Mouse (Mus musculus) intestine, postnatal 0 days (tissue): ENCODE data around the gene Slco3a1. TPM values are rescaled to one million over a fixed set of nuclear protein-coding genes. Genes with fewer than 3 reads are reported as not detected.

Experiments
- ATAC-seq: fragments of 200-750 bp; cut with Nextera tagmentation; 2 replicates; pipeline ENCODE4 v1.8.0; 2017; ENCODE audit warnings: mild to moderate bottlenecking, moderate TSS enrichment, moderate library complexity
- H3K27ac ChIP-seq: fragments of 300-500 bp; sonication (generic); 2 replicates; pipeline ENCODE4 v1.5.1; 2014; ENCODE audit warnings: mild to moderate bottlenecking, low read depth, low read length, moderate library complexity
- H3K27me3 ChIP-seq: fragments of 300-500 bp; sonication (generic); replicated peaks from 2 replicates; pipeline ENCODE4 v1.6.1; 2014; ENCODE audit warnings: low read length, mixed read lengths; ENCODE audit not compliant: control insufficient read depth, insufficient read depth
- H3K36me3 ChIP-seq: fragments of 300-500 bp; sonication (generic); 2 replicates; pipeline ENCODE4 v1.6.1; 2014; ENCODE audit warnings: mild to moderate bottlenecking, moderate library complexity; ENCODE audit not compliant: control insufficient read depth, insufficient read depth
- H3K4me1 ChIP-seq: fragments of 300-500 bp; sonication (generic); replicated peaks from 2 replicates; pipeline ENCODE4 v1.6.1; 2014; ENCODE audit warnings: antibody characterized with exemption, low read length, mixed read lengths; ENCODE audit not compliant: control insufficient read depth, insufficient read depth
- H3K4me2 ChIP-seq: fragments of 300-500 bp; sonication (generic); replicated peaks from 2 replicates; pipeline ENCODE4 v1.6.1; 2014; ENCODE audit warnings: low read depth, mild to moderate bottlenecking, moderate library complexity
- H3K4me3 ChIP-seq: fragments of 300-500 bp; sonication (generic); 2 replicates; pipeline ENCODE4 v1.5.1; 2014; ENCODE audit warnings: low read depth, low read length
- H3K9ac ChIP-seq: fragments of 300-500 bp; sonication (generic); 2 replicates; pipeline ENCODE4 v1.6.1; 2014; ENCODE audit warnings: mild to moderate bottlenecking, low read depth, low read length
- H3K9me3 ChIP-seq: fragments of 300-500 bp; sonication (generic); 2 replicates; pipeline ENCODE4 v1.6.1; 2016; ENCODE audit warnings: mixed run types; ENCODE audit not compliant: control insufficient read depth
- CTCF ChIP-seq: sonication (generic); IDR thresholded peaks from 2 replicates; pipeline ENCODE4 v1.5.1; 2016; ENCODE audit warnings: low read depth, mild to moderate bottlenecking, control low read depth, antibody characterized with exemption, moderate library complexity
- WGBS: fragments of 180-500 bp; shearing (Covaris S2); extraction: QIAGEN DNeasy Blood & Tissue Kit; methylation state at CpG from one replicate; pipeline ENCODE4 v1.1.7; 2014; 5-methylcytosine and 5-hydroxymethylcytosine counted together
- polyA plus RNA-seq: library from polyadenylated mRNA; unstranded; fragments of >200 nt; fragmentation: Nextera tagmentation; extraction: Ambion mirVana; gene quantifications from 2 replicates; pipeline ENCODE4 v1.2.1, GENCODE M21; 2015

The Slco3a1 gene
- polyA plus RNA-seq, 1 experiment from 2014 or later = 8.1 TPM

- WGBS = 82% methylated on average over 3 of the region's 3 CpGs
- TF ChIP-seq CTCF = no peak
These were observed 66.9 kb downstream of the Slco3a1 start for GRCm38 (mm10) chr7:74487727-74488126.

GRCm38 (mm10) chr7:74486083-74486482, 68.5 kb downstream of the Slco3a1 start:
- Histone ChIP-seq H3K9me3 (no peaks in the 10 kb centered on the region), H3K27me3 (no peaks in the 10 kb centered on the region), H3K9ac (no peak overlapping the region), H3K36me3 (no peaks in the 10 kb centered on the region), H3K4me1 (no peaks in the 10 kb centered on the region), H3K4me2 (no peak overlapping the region), H3K4me3 (no peak overlapping the region), H3K27ac (no peak overlapping the region)
- ATAC-seq = no peak
- TF ChIP-seq CTCF = no peak
- WGBS = 94% methylated on average over 4 of the region's 4 CpGs

More at GRCm38 (mm10) chr7:74487727-74488126, 66.9 kb downstream of the Slco3a1 start:
- H3K9ac ChIP-seq = no peak overlapping the region
- H3K4me1 ChIP-seq = no peaks in the 10 kb centered on the region
- no peak overlapping the region for H3K4me2 ChIP-seq
- H3K27me3 ChIP-seq = no peaks in the 10 kb centered on the region
- H3K36me3 ChIP-seq = no peaks in the 10 kb centered on the region
- H3K9me3 ChIP-seq = no peaks in the 10 kb centered on the region
- ATAC-seq = no peak
- H3K4me3 ChIP-seq = no peak overlapping the region
- H3K27ac ChIP-seq = no peak overlapping the region

- Histone ChIP-seq H3K9me3 (no peaks in the 10 kb centered on the region), H3K27me3 (no peaks in the 10 kb centered on the region), H3K4me2 (no peak overlapping the region), H3K36me3 (no peaks in the 10 kb centered on the region), H3K4me1 (no peaks in the 10 kb centered on the region), H3K9ac (no peak overlapping the region), H3K27ac (no peak overlapping the region), H3K4me3 (no peak overlapping the region)
- no peak for ATAC-seq
- TF ChIP-seq CTCF = no peak
- WGBS = 82% methylated on average over 2 of the region's 2 CpGs
These were observed 68.9 kb downstream of the Slco3a1 start for GRCm38 (mm10) chr7:74485669-74486068.

- Histone ChIP-seq H3K36me3 (no peaks in the 10 kb centered on the region), H3K9ac (no peak overlapping the region), H3K4me3 (no peak overlapping the region), H3K9me3 (no peaks in the 10 kb centered on the region), H3K4me2 (no peak overlapping the region), H3K27ac (no peak overlapping the region), H3K27me3 (no peaks in the 10 kb centered on the region), H3K4me1 (no peaks in the 10 kb centered on the region)
- no peak for TF ChIP-seq CTCF
- no peak for ATAC-seq
- 82% methylated on average over 2 of the region's 2 CpGs for WGBS
These were observed 70.6 kb downstream of the Slco3a1 start for GRCm38 (mm10) chr7:74484024-74484385.

- H3K4me3 ChIP-seq = no peak overlapping the region
These were observed 71.1 kb downstream of the Slco3a1 start for GRCm38 (mm10) chr7:74483294-74484023.

GRCm38 (mm10) chr7:74471740-74472139, 82.8 kb downstream of the Slco3a1 start:
- no peak overlapping the region for H3K4me3 ChIP-seq
- no peaks in the 10 kb centered on the region for H3K36me3 ChIP-seq
- no peak for TF ChIP-seq CTCF
- no peak overlapping the region for H3K4me2 ChIP-seq
- WGBS = 71% methylated on average over 7 of the region's 7 CpGs
- H3K27ac ChIP-seq = no peak overlapping the region
- ATAC-seq = no peak
- H3K4me1 ChIP-seq = no peaks in the 10 kb centered on the region
- no peaks in the 10 kb centered on the region for H3K27me3 ChIP-seq
- no peaks in the 10 kb centered on the region for H3K9me3 ChIP-seq
- H3K9ac ChIP-seq = no peak overlapping the region

More at GRCm38 (mm10) chr7:74483294-74484023, 71.1 kb downstream of the Slco3a1 start:
- Histone ChIP-seq H3K27me3 (no peaks in the 10 kb centered on the region), H3K9me3 (no peaks in the 10 kb centered on the region), H3K9ac (no peak overlapping the region), H3K36me3 (no peaks in the 10 kb centered on the region), H3K4me1 (no peaks in the 10 kb centered on the region), H3K27ac (no peak overlapping the region), H3K4me2 (no peak overlapping the region)
- no peak for ATAC-seq
- TF ChIP-seq CTCF = no peak
- 75% methylated on average over 3 of the region's 3 CpGs for WGBS

GRCm38 (mm10) chr7:74466886-74467285, 87.7 kb downstream of the Slco3a1 start:
- 76% methylated on average over 4 of the region's 4 CpGs for WGBS
- Histone ChIP-seq H3K27ac (no peak overlapping the region), H3K4me2 (no peak overlapping the region), H3K9me3 (no peaks in the 10 kb centered on the region), H3K4me3 (no peak overlapping the region), H3K4me1 (no peaks in the 10 kb centered on the region), H3K9ac (no peak overlapping the region), H3K27me3 (no peaks in the 10 kb centered on the region), H3K36me3 (no peaks in the 10 kb centered on the region)
- ATAC-seq = no peak
- no peak for TF ChIP-seq CTCF
